Comparison of ENCODE assay signal across 22 mouse cellular contexts in the genomic region with DNA sequence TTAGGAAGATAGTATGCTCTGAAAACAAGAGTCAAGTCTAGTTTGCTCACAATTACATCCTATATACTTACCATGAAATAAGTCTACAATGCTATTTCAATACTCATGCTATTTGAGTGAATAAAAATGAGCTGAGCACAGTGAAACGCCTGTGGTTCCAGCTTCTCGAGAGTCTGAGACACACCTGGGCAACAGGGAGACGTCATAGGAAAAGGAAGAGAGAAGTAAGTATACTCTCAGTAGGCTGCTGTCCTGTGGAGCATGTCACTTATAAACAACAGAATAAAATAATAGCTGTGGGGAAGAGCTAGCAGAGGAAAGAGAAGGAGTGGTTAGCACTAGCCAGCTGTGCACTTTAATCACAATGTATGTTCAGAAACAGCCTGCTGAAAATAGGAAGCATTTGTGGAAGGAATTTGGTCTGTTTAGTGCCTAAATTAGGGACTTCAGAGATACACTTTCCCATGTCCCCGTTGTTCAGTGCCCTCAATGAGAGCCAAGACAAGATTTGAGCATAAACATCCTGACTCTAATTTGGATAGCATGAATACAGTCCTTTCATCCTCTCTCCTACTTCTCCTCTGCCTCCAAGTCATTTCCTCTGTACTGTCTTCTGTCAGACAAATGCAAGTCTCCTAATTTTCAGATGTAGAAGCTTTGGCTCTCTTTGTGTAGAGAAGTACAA. TPM values are rescaled to one million over a fixed set of nuclear protein-coding genes. Genes with fewer than 3 reads are reported as not detected.
DNase-seq lines count a peak whose midpoint lies in the region; ATAC-seq and TF ChIP-seq lines count a peak whose summit lies in the region.
"Had no signal": no experiment of that assay in that cellular context is flagged by ENCODE, and none has a peak within 500 bp of the region (broad histone marks: within the 10 kb centered on the region; RNA-seq: fewer than 3 reads in every experiment).

No protein-coding gene starts in this region.

- WGBS in lung, embryonic 15.5 days: 26% methylated on average over 4 of the region's 4 CpGs
- 35% methylated on average over 4 of the region's 4 CpGs for WGBS in embryonic facial prominence, embryonic 14.5 days
- 26% methylated on average over 4 of the region's 4 CpGs for WGBS in olfactory bulb, adult 2 months
- 71% methylated on average over 4 of the region's 4 CpGs for WGBS in hindbrain, embryonic 12.5 days

- H3K9ac ChIP-seq in lung, embryonic 15.5 days: no peak overlapping the region
- H3K9ac ChIP-seq in CH12.LX (ENCODE audit: insufficient read depth, low read depth): no peak overlapping the region
- H3K9ac ChIP-seq in embryonic facial prominence, embryonic 14.5 days (ENCODE audit: low read depth, low read length): no peak overlapping the region
- H3K9ac ChIP-seq in hindbrain, embryonic 12.5 days: no peak overlapping the region
- H3K9ac ChIP-seq: embryonic facial prominence, embryonic 12.5 days; limb, embryonic 13.5 days; liver, embryonic 13.5 days; neural tube, embryonic 15.5 days had no signal

- peak overlapping the region; percentile 73 for H3K27ac ChIP-seq in lung, embryonic 15.5 days
- no peak overlapping the region for H3K27ac ChIP-seq in CH12.LX (ENCODE audit: insufficient read depth, low read depth)
- H3K27ac ChIP-seq in embryonic facial prominence, embryonic 14.5 days (replicated peaks; ENCODE audit: low read depth, low read length): peak overlapping the region; percentile 54
- peak overlapping the region; percentile 63 for H3K27ac ChIP-seq in olfactory bulb, adult 2 months (ENCODE audit: insufficient read depth, low read depth, low read length)
- H3K27ac ChIP-seq in hindbrain, embryonic 12.5 days: no peak overlapping the region
- H3K27ac ChIP-seq: embryonic facial prominence, embryonic 12.5 days; gastrocnemius, adult 2 months; limb, embryonic 13.5 days; liver, embryonic 13.5 days; midbrain, embryonic 10.5 days; neural tube, embryonic 15.5 days had no signal

- ATAC-seq in lung, embryonic 15.5 days (ENCODE audit: borderline replicate concordance, extremely low read depth, low FRiP score, low TSS enrichment): no peak
- peak; percentile 24; the same call in 1 of the 2 replicates for ATAC-seq in embryonic facial prominence, embryonic 14.5 days (ENCODE audit: low read depth)
- ATAC-seq in hindbrain, embryonic 12.5 days (ENCODE audit: low FRiP score): no peak
- ATAC-seq: forebrain, embryonic 14.5 days had no signal

- TF ChIP-seq CTCF in CH12.LX (conservative IDR thresholded peaks at IDR 0.05 in 1 of 2, IDR thresholded peaks at IDR 0.05 in 1 of 2; ENCODE audit: low read depth in 2 of 2, low read length in 2 of 2): no peak
- no peak for TF ChIP-seq CTCF in olfactory bulb, adult 2 months (IDR thresholded peaks at IDR 0.05; ENCODE audit: insufficient read depth, low read depth, low read length)

- no peaks in the 10 kb centered on the region for H3K79me2 ChIP-seq in CH12.LX (replicated peaks; ENCODE audit: control insufficient read depth, extremely low read depth, insufficient read depth, poor library complexity, severe bottlenecking)

- no peak overlapping the region for H3K4me2 ChIP-seq in lung, embryonic 15.5 days
- no peak overlapping the region for H3K4me2 ChIP-seq in CH12.LX (ENCODE audit: insufficient read depth, low read depth, poor library complexity, severe bottlenecking)
- H3K4me2 ChIP-seq in embryonic facial prominence, embryonic 14.5 days (ENCODE audit: low read depth, low read length): no peak overlapping the region
- no peak overlapping the region for H3K4me2 ChIP-seq in hindbrain, embryonic 12.5 days (replicated peaks)
- H3K4me2 ChIP-seq: embryonic facial prominence, embryonic 12.5 days; limb, embryonic 13.5 days; liver, embryonic 13.5 days; neural tube, embryonic 15.5 days had no signal

- H3K4me3 ChIP-seq in lung, embryonic 15.5 days: no peak overlapping the region
- no peak overlapping the region for H3K4me3 ChIP-seq in CH12.LX (replicated peaks in 1 of 3; ENCODE audit: low read depth in 2 of 3, low read length in 2 of 3, poor library complexity in 1 of 3)
- H3K4me3 ChIP-seq in embryonic facial prominence, embryonic 14.5 days (ENCODE audit: low read depth, low read length): no peak overlapping the region
- no peak overlapping the region for H3K4me3 ChIP-seq in olfactory bulb, adult 2 months (ENCODE audit: insufficient read depth, low read depth, low read length)
- no peak overlapping the region for H3K4me3 ChIP-seq in hindbrain, embryonic 12.5 days
- H3K4me3 ChIP-seq: embryonic facial prominence, embryonic 12.5 days; gastrocnemius, adult 2 months; limb, embryonic 13.5 days; liver, embryonic 13.5 days; midbrain, embryonic 10.5 days; neural tube, embryonic 15.5 days had no signal

- TF ChIP-seq EP300 in CH12.LX (IDR thresholded peaks at IDR 0.05; ENCODE audit: low read length): no peak

- H3K4me1 ChIP-seq in lung, embryonic 15.5 days: peaks cover 31% of the 10 kb centered on the region
- H3K4me1 ChIP-seq in CH12.LX (ENCODE audit: control insufficient read depth in 1 of 2, insufficient read depth in 2 of 2): peaks cover 0 to 16% of the 10 kb centered on the region in 2 experiments; a peak in 2 of 4 replicates
- H3K4me1 ChIP-seq in embryonic facial prominence, embryonic 14.5 days (ENCODE audit: control insufficient read depth, insufficient read depth, low read length): peaks cover 32% of the 10 kb centered on the region
- H3K4me1 ChIP-seq in olfactory bulb, adult 2 months (ENCODE audit: control insufficient read depth, insufficient read depth, low read length): peaks cover 5% of the 10 kb centered on the region; the same call in 1 of the 2 replicates
- peaks cover 9% of the 10 kb centered on the region; the same call in 1 of the 2 replicates for H3K4me1 ChIP-seq in hindbrain, embryonic 12.5 days

- no peak for DNase-seq in lung, postnatal 36 days
- DNase-seq in CH12.LX (ENCODE audit: extremely low read depth): peak; percentile 10
- peak; percentile 57 for DNase-seq in embryonic facial prominence, embryonic 14.5 days (ENCODE audit: low spot score)
- no peak for DNase-seq in cerebellum, postnatal 14 days
- no peak for DNase-seq in MN1 (ENCODE audit: low spot score)
- DNase-seq: adrenal gland, postnatal 25 days; cerebellum, adult 9-11 months; gastrocnemius, adult 2 months; heart, postnatal 10 days; kidney, postnatal 25 days; liver, embryonic 13.5 days had no signal

- TF ChIP-seq POLR2A in CH12.LX (IDR thresholded peaks at IDR 0.05; ENCODE audit: low read depth, low read length): no peak
- no peak for TF ChIP-seq POLR2A in olfactory bulb, adult 2 months (IDR thresholded peaks at IDR 0.05; ENCODE audit: insufficient read depth, low read depth, low read length)

- TF ChIP-seq RAD21 in CH12.LX (IDR thresholded peaks at IDR 0.05; ENCODE audit: low read depth, low read length): no peak

- H3K36me3 ChIP-seq in lung, embryonic 15.5 days: no peaks in the 10 kb centered on the region
- H3K36me3 ChIP-seq in CH12.LX (replicated peaks in 1 of 2; ENCODE audit: control insufficient read depth in 1 of 2, insufficient read depth in 1 of 2, low read length in 1 of 2): no peaks in the 10 kb centered on the region
- H3K36me3 ChIP-seq in embryonic facial prominence, embryonic 14.5 days (ENCODE audit: control insufficient read depth, insufficient read depth, low read length): no peaks in the 10 kb centered on the region
- no peaks in the 10 kb centered on the region for H3K36me3 ChIP-seq in hindbrain, embryonic 12.5 days
- H3K36me3 ChIP-seq: embryonic facial prominence, embryonic 12.5 days; limb, embryonic 13.5 days; liver, embryonic 13.5 days; midbrain, embryonic 10.5 days; neural tube, embryonic 15.5 days had no signal

- in situ Hi-C loops in CH12.LX (cut with MboI; ENCODE audit: low pct_ligation_motif_present, low pct_unique_long_range_greater_than_20kb, low sequenced_read_pairs): no loop called here

- no peaks in the 10 kb centered on the region for H3K9me3 ChIP-seq in lung, embryonic 15.5 days
- no peaks in the 10 kb centered on the region for H3K9me3 ChIP-seq in CH12.LX (replicated peaks; ENCODE audit: low read length)
- H3K9me3 ChIP-seq in embryonic facial prominence, embryonic 14.5 days (ENCODE audit: control insufficient read depth, low read length): no peaks in the 10 kb centered on the region
- H3K9me3 ChIP-seq in hindbrain, embryonic 12.5 days (replicated peaks): no peaks in the 10 kb centered on the region
- H3K9me3 ChIP-seq: embryonic facial prominence, embryonic 12.5 days; limb, embryonic 13.5 days; liver, embryonic 13.5 days; midbrain, embryonic 10.5 days; neural tube, embryonic 15.5 days had no signal

- no peaks in the 10 kb centered on the region for H3K27me3 ChIP-seq in lung, embryonic 15.5 days
- no peaks in the 10 kb centered on the region for H3K27me3 ChIP-seq in CH12.LX (replicated peaks)
- H3K27me3 ChIP-seq in embryonic facial prominence, embryonic 14.5 days (replicated peaks; ENCODE audit: control insufficient read depth, insufficient read depth, low read length): no peaks in the 10 kb centered on the region
- H3K27me3 ChIP-seq in hindbrain, embryonic 12.5 days: no peaks in the 10 kb centered on the region
- H3K27me3 ChIP-seq: embryonic facial prominence, embryonic 12.5 days; limb, embryonic 13.5 days; neural tube, embryonic 15.5 days had no signal

- dilution Hi-C loops in CH12.LX (cut with MboI; ENCODE audit: extremely low pct_ligation_motif_present, extremely low pct_unique_long_range_greater_than_20kb, low sequenced_read_pairs): no loop called here

RNA-seq across cellular contexts. Expression of gene St5, which starts 28.3 kb away (rescaled TPM):
- polyA plus RNA-seq in lung, embryonic 15.5 days (2015; fragmentation: Nextera tagmentation; extraction: Ambion mirVana): 59.6 and 61.2 TPM in 2 replicates
- 1.6 and 1.9 TPM in 2 replicates for total RNA-seq in CH12.LX (2012; rRNA removed)
- total RNA-seq in CH12.LX (2014; rRNA removed): 1.3 and 1.5 TPM in 2 replicates
- 3.4 and 4.1 TPM in 2 replicates for polyA plus RNA-seq in CH12.LX (2012; ENCODE audit: insufficient read length, low read depth)
- 45.7 and 49.2 TPM in 2 replicates for polyA plus RNA-seq in embryonic facial prominence, embryonic 14.5 days (2014; fragmentation: Nextera tagmentation; extraction: Ambion mirVana)
- not detected in 2 replicates for polyA plus RNA-seq in olfactory bulb, adult 2 months (2012; ENCODE audit: insufficient read depth, insufficient read length, low replicate concordance, missing spikeins)
- 40.3 and 45.3 TPM in 2 replicates for polyA plus RNA-seq in hindbrain, embryonic 12.5 days (2016; fragmentation: Nextera tagmentation; extraction: Ambion mirVana)

RNA-seq across cellular contexts. Expression of gene Akip1, which starts 28.4 kb away (rescaled TPM):
- polyA plus RNA-seq in lung, embryonic 15.5 days (2015; fragmentation: Nextera tagmentation; extraction: Ambion mirVana): 39.3 and 41.2 TPM in 2 replicates
- total RNA-seq in CH12.LX (2012; rRNA removed) (34.5 and 35.0 TPM in 2 replicates), CH12.LX (2014; rRNA removed) (38.5 and 42.5 TPM in 2 replicates)
- polyA plus RNA-seq in CH12.LX (2012; ENCODE audit: insufficient read length, low read depth): 46.2 and 51.5 TPM in 2 replicates
- 30.9 and 37.1 TPM in 2 replicates for polyA plus RNA-seq in embryonic facial prominence, embryonic 14.5 days (2014; fragmentation: Nextera tagmentation; extraction: Ambion mirVana)
- not detected in 2 replicates for polyA plus RNA-seq in olfactory bulb, adult 2 months (2012; ENCODE audit: insufficient read depth, insufficient read length, low replicate concordance, missing spikeins)
- polyA plus RNA-seq in hindbrain, embryonic 12.5 days (2016; fragmentation: Nextera tagmentation; extraction: Ambion mirVana): 15.4 and 18.2 TPM in 2 replicates

RNA-seq across cellular contexts. Expression of gene BC051019, which starts 48.6 kb away (rescaled TPM):
- polyA plus RNA-seq in lung, embryonic 15.5 days (2015; fragmentation: Nextera tagmentation; extraction: Ambion mirVana): 2.1 and 2.5 TPM in 2 replicates
- total RNA-seq in CH12.LX (2012; rRNA removed) (not detected in 2 replicates), CH12.LX (2014; rRNA removed) (0.17 TPM in 1 of 2 replicates, not detected in the other)
- polyA plus RNA-seq in CH12.LX (2012; ENCODE audit: insufficient read length, low read depth): 0.33 TPM in 2 replicates
- 1.1 and 4.6 TPM in 2 replicates for polyA plus RNA-seq in embryonic facial prominence, embryonic 14.5 days (2014; fragmentation: Nextera tagmentation; extraction: Ambion mirVana)
- polyA plus RNA-seq in olfactory bulb, adult 2 months (2012; ENCODE audit: insufficient read depth, insufficient read length, low replicate concordance, missing spikeins): not detected in 2 replicates
- polyA plus RNA-seq in hindbrain, embryonic 12.5 days (2016; fragmentation: Nextera tagmentation; extraction: Ambion mirVana): 0.74 and 0.78 TPM in 2 replicates
- total RNA-seq: adrenal gland, postnatal 25 days; gastrocnemius, adult 2 months; heart, postnatal 10 days; left cerebral cortex, postnatal 25 days had no signal
- polyA plus RNA-seq: kidney, embryonic 14.5 days; neural tube, embryonic 15.5 days had no signal

RNA-seq across cellular contexts. Expression of gene Ascl3, which starts 56.4 kb away (rescaled TPM):
- polyA plus RNA-seq in lung, embryonic 15.5 days (2015; fragmentation: Nextera tagmentation; extraction: Ambion mirVana): 0.30 TPM in 1 of 2 replicates, not detected in the other
- total RNA-seq in CH12.LX (2012; rRNA removed) (not detected in 2 replicates), CH12.LX (2014; rRNA removed) (not detected in 2 replicates)
- polyA plus RNA-seq in CH12.LX (2012; ENCODE audit: insufficient read length, low read depth): not detected in 2 replicates
- polyA plus RNA-seq in embryonic facial prominence, embryonic 14.5 days (2014; fragmentation: Nextera tagmentation; extraction: Ambion mirVana): 0.42 TPM in 1 of 2 replicates, not detected in the other
- not detected in 2 replicates for polyA plus RNA-seq in olfactory bulb, adult 2 months (2012; ENCODE audit: insufficient read depth, insufficient read length, low replicate concordance, missing spikeins)
- polyA plus RNA-seq in hindbrain, embryonic 12.5 days (2016; fragmentation: Nextera tagmentation; extraction: Ambion mirVana): 0.47 TPM in 1 of 2 replicates, not detected in the other
- total RNA-seq: adrenal gland, postnatal 25 days; gastrocnemius, adult 2 months; heart, postnatal 10 days; left cerebral cortex, postnatal 25 days had no signal
- polyA plus RNA-seq: embryonic facial prominence, embryonic 12.5 days; forebrain, embryonic 14.5 days; hindbrain, embryonic 11.5 days; kidney, embryonic 14.5 days; limb, embryonic 13.5 days; liver, embryonic 13.5 days; midbrain, embryonic 10.5 days had no signal

Comparison
In these comparisons a context has a peak if more than half of its experiments do, and no peak if none do; other contexts are left out.
1. H3K27ac ChIP-seq: peak in lung, embryonic 15.5 days (single experiment), embryonic facial prominence, embryonic 14.5 days (single experiment) and olfactory bulb, adult 2 months (single experiment); none in CH12.LX (single experiment) and hindbrain, embryonic 12.5 days (single experiment).
2. DNase-seq: peak in CH12.LX (single experiment) and embryonic facial prominence, embryonic 14.5 days (single experiment); none in lung, postnatal 36 days (single experiment), cerebellum, postnatal 14 days (0 of 2) and MN1 (single experiment).
3. RNA of gene Akip1, which starts 28.4 kb away (polyA plus RNA-seq): 46.2 to 51.5 TPM in CH12.LX, 39.3 to 41.2 TPM in lung, embryonic 15.5 days, 30.9 to 37.1 TPM in embryonic facial prominence, embryonic 14.5 days and 15.4 to 18.2 TPM in hindbrain, embryonic 12.5 days; not detected in olfactory bulb, adult 2 months; every median in the first group is over 10 times any median in the second.